Mouse (Mus musculus) skeletal muscle tissue, postnatal 0 days (tissue): ENCODE measurements around the gene Olfr694. TPM values are rescaled to one million over a fixed set of nuclear protein-coding genes. Genes with fewer than 3 reads are reported as not detected.

Experiments used
- polyA plus RNA-seq: library from polyadenylated mRNA; unstranded; fragments of >200 nt; fragmentation: Nextera tagmentation; extraction: Ambion mirVana; gene quantifications from 2 replicates; pipeline ENCODE4 v1.2.1, GENCODE M21; 2015

Gene Olfr694
- not detected in 2 replicates for polyA plus RNA-seq

DNA sequence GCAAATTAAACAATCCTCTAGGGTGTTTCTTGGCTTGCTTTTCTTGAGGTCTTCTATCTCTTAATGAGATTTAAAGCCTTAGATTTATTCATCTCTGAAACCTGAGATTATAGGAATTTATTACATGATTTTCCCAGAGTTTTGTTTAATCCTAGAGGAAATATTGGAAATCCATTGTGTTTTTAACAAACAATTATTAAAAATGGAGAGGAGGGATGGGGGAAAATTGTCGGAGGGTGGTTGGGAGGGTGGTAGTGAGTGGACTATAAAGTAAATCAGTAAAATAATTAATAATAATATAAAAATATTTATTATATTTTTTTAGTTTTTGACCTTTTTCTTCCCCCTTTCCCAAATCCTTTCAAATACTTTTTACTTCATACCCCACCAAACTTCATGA is at the start of gene Olfr694:
Gene Olfr694, minus strand, starts transcription at position 101 of the 400 bp plus-strand sequence.

DNA sequence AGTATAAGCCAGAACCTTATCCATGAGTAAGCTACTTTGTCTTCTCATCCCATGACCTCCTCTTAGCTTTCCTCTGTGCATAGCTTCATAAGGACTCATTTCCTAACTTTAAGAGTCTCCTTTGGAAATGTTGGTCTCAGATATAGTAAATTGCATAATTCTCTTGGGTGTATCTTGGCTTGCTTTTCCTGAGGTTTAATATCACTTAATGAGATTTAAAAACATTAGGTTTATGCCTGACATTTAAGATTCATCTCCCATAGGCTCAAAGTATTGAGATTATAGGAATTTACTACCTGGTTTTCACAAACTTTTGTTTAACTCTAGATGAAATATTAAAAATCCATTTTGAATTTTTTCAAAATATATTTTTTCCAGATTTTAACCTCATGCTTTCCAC is 24.7 kb upstream of the Olfr694 start, which contains the start of gene Olfr695:
Gene Olfr695, minus strand, starts transcription at position 101 of the 400 bp plus-strand sequence.

DNA sequence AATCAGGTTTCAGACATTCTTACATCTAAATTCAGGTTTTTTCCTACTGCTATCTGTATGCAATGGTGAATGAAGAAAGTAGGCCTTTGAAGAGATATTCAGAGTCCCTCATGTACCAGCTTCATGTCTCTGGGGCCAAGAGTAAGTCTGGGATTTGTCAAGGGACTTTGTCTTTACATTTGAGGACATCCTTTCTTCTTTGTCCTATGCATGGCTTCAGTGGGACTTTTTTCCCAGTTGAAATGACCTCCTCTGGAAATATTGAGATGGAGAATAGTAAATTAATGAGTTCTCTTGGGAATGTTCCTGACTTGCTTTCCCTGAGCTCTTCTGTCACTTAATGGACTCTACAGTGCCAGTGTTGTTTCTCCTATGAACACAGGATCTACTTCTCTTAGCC is 11.1 kb downstream of the Olfr694 start, which contains the start of gene Olfr693:
Gene Olfr693, minus strand, starts transcription at position 101 of the 400 bp plus-strand sequence.

Other genes with a start within 250 kb of the Olfr694 start
- not detected in 2 replicates for gene Olfr693, start 11.2 kb downstream of the Olfr694 start, polyA plus RNA-seq
- not detected in 2 replicates for gene Olfr695, start 24.6 kb upstream of the Olfr694 start, polyA plus RNA-seq
- gene Olfr697, start 50.6 kb upstream of the Olfr694 start, polyA plus RNA-seq, result not detected in 2 replicates
- gene Olfr698, start 63.6 kb upstream of the Olfr694 start, polyA plus RNA-seq, result not detected in 2 replicates
- not detected in 2 replicates for gene Olfr699, start 101.4 kb upstream of the Olfr694 start, polyA plus RNA-seq
- gene Olfr700, start 117.0 kb upstream of the Olfr694 start, polyA plus RNA-seq, result not detected in 2 replicates
- not detected in 2 replicates for gene Olfr701, start 122.3 kb upstream of the Olfr694 start, polyA plus RNA-seq
- gene Olfr702, start 142.1 kb upstream of the Olfr694 start, polyA plus RNA-seq, result not detected in 2 replicates
- gene Olfr703, start 151.5 kb upstream of the Olfr694 start, polyA plus RNA-seq, result not detected in 2 replicates
- not detected in 2 replicates for gene Olfr704, start 171.4 kb upstream of the Olfr694 start, polyA plus RNA-seq
- not detected in 2 replicates for gene Olfr705, start 185.1 kb upstream of the Olfr694 start, polyA plus RNA-seq
- gene Olfr706, start 196.3 kb upstream of the Olfr694 start, polyA plus RNA-seq, result not detected in 2 replicates
- not detected in 2 replicates for gene Olfr707, start 209.4 kb upstream of the Olfr694 start, polyA plus RNA-seq
- gene Olfr1532-ps1, start 216.2 kb upstream of the Olfr694 start, polyA plus RNA-seq, result not detected in 2 replicates
- gene Olfr709-ps1, start 240.4 kb upstream of the Olfr694 start, polyA plus RNA-seq, result not detected in 2 replicates